Mouse (Mus musculus) Muller cell, postnatal 12 days (primary cell): ENCODE results near the gene Tenm4.
A peak's percentile ranks its signal among the peaks of the same experiment; 100 is the strongest.

ENCODE experiments used
- DNase-seq: peaks from one replicate; pipeline ENCODE4 v3.0.0-alpha.2; 2015; ENCODE audit errors: inconsistent ontology term

The Tenm4 gene

GRCm38 (mm10) chr7:96340826-96341225 lies 169.8 kb downstream of the Tenm4 start:
- DNase-seq = no peak

DNA sequence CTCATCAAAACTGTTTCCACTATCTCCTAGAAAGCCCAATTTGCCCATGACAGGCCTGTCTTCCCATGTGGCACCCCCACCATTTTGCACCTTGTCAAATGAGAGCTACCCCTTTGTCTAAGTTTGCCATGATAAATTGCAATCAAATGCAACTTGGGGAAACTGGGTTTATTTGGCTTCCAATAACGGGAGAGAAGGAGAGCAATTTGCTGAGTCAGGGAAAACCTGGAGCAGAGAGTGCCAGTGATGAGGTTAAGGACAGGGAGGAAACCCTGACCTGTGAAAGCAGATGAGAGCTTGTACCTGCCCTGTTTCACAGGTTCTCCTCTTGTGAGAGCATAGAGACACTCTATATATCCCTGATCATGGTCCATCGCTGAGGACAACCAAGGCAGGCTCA lies 170.4 kb downstream of the Tenm4 start:
- no peak for DNase-seq

GRCm38 (mm10) chr7:96342996-96343395 lies 171.9 kb downstream of the Tenm4 start:
- no peak for DNase-seq

GRCm38 (mm10) chr7:96343667-96344066 lies 172.6 kb downstream of the Tenm4 start:
- DNase-seq = no peak

DNA sequence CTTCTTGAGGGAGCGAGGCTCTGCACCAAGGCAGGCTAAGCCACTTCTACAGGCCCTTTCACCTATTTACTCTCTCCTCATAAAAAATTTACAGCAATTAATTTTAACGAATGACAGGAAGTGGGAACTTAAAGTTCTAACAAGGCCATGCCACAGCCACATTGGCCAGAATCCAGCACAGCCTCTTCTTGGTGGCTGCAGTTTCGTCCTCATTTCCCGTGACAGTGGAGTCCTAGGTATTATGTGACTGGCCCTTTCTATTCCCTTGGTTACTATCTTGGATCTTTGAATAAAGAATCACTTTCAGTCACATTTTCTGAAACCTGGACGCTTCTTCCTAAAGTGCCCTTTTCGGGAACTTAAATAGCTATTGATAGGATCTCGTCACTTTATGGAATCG lies 181.6 kb downstream of the Tenm4 start:
- peak; percentile 11 for DNase-seq

GRCm38 (mm10) chr7:96356285-96356811 lies 185.3 kb downstream of the Tenm4 start:
- no peak for DNase-seq

DNA sequence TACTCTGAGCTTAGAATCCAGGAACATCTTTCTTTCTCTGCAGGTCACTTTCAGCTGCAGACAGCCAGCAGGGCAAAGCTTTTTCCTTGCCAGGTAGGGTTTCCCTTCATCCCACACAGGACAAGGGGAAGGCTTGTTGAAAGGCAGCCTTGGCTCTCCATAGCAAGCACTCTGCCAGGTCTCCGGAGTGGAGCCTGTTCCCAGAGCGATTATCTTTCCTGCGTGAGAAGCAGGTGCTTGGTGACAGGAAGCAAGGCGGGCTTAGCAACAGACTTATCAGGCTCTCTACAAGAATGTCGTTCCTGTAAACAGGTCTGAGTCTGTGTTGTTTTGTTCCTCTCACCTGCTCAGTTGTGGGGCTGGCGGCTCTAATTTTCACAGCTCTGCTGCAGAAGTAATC lies 186.5 kb downstream of the Tenm4 start:
- DNase-seq = no peak

DNA sequence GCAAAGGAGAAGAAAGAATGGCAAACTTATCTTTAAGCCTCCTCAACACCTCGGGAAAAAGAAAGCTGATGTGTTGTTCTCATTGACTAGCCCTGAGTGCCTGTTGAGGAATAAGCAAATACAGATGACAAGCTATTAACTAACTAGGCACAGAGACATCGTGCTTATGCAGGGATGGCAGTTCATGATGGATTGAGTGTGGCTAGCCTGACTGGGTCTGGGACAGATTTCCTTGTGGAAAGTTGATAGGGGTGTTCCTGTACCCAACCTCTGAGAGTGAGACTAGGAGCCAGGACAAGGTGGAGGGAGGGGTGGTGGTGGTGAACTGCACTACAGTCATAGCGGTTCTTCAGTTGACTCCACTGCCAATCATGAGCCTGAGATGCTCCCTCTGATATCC lies 192.3 kb downstream of the Tenm4 start:
- DNase-seq = no peak

DNA sequence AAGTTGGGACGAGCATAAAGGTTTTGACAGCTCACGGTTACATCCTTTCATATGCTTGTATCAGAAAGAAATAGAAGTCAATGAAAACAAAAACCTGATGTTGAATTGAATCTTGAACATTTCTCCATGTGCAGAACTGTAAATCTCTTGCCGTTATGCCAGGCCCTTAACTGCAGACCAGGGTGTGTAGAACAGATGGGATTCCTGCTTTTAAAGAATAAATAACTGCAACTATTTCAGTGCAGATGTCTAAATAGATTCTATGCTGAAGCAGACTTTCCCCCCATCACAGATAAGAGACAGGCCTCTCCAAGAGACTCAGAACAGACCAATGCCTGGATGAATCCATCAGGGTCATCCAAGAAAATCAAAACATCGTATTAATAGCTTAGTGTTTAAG lies 198.9 kb downstream of the Tenm4 start:
- DNase-seq = no peak

- DNase-seq = no peak
Measured at GRCm38 (mm10) chr7:96374004-96374663, 203.1 kb downstream of the Tenm4 start.

GRCm38 (mm10) chr7:96375507-96375906 lies 204.5 kb downstream of the Tenm4 start:
- no peak for DNase-seq

DNA sequence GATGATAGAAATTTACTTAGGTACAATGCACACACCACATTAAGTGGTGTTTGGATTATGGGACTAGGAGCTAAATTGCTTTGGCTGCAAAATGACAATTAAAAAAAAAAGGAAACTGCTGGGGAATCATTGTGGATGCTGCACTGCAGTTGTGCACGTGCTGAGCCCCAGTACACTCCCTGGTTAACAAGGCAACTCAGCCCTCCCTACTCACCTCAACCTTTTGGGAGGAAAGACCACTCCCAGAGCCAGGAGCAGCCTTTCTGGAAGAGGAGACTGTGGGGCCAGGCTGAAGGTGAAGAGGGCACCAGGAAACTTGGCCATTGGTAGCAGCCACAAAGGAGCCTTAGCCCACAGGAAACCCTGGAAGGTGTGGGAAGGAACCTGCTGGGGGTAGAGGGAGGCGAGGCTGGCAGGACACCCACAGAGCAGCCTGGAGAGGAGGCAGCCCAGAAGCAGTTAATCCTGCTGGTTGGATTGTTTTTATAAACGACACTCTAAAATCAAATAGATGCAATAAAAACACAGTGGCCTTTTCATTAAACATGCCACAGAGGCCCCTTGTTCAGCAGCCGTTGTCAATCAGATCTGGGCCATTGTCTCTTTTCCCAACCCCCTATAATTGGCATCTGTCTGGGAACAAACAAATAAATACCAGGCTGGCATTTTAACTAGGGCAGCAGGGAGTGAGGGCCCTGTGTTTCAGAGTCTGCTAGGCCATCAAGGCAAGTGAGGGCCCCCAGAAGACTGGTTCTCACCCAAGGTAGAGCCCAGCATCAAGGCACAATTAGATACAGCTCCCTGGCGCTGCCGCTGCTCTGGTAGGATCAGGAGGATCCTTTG lies 212.9 kb downstream of the Tenm4 start:
- peak; percentile 76 for DNase-seq

DNA sequence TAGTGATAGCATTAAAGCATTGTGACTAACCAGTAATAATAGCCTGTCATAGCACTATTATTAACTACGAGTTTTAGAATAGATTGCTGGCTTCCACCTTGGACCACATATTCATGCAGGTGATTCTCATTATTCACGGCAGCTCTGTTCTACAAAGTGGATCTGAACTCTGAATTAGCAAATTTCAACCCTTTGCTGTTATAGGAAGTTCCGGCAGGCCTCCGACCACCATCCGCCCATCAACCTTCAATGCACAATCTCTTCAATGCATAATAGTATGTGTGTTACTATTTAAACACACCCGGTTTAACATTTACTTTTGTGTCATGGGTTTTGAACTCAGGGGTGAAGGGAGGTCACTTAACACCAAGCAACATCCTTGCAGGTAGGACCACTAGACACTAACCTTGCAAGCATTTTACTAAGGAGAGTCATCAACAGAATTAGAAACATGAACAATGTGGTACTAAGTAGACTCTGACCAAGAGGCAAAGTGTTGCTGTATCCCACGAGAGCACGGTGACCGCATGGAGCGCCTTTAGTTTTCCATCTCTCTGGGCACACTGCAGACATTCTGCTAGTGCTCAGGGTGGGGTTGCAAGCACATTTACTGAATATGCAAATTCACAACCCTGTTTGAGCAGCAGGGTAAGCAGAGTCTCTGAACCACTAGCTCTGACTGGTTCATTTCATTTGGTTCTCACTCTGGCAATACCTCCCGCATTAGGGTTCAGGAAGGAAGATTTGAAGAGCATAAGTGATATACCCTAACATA lies 213.9 kb downstream of the Tenm4 start:
- no peak for DNase-seq

GRCm38 (mm10) chr7:96385850-96386249 lies 214.8 kb downstream of the Tenm4 start:
- no peak for DNase-seq

GRCm38 (mm10) chr7:96390034-96390670 lies 219.1 kb downstream of the Tenm4 start:
- peak; percentile 97 for DNase-seq

DNA sequence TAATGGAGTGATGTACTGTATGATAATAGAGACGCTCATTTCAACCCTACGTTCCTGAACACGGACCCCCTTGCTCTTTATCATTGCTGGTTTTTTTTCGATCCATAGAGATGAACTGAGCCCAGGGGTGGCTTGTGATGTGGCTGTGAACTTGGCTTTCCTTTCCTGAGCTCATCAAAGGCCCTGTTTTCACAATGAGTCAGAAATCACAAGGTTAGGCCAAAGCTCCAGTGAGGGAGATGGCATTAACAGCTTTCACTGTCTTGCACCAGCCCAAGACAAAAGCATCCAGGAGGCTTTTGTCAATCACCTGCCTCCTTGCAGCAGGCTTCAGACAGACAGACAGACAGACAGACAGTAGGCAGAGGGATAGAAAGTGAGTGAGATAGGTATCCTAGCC lies 219.8 kb downstream of the Tenm4 start:
- DNase-seq = peak; percentile 68

DNA sequence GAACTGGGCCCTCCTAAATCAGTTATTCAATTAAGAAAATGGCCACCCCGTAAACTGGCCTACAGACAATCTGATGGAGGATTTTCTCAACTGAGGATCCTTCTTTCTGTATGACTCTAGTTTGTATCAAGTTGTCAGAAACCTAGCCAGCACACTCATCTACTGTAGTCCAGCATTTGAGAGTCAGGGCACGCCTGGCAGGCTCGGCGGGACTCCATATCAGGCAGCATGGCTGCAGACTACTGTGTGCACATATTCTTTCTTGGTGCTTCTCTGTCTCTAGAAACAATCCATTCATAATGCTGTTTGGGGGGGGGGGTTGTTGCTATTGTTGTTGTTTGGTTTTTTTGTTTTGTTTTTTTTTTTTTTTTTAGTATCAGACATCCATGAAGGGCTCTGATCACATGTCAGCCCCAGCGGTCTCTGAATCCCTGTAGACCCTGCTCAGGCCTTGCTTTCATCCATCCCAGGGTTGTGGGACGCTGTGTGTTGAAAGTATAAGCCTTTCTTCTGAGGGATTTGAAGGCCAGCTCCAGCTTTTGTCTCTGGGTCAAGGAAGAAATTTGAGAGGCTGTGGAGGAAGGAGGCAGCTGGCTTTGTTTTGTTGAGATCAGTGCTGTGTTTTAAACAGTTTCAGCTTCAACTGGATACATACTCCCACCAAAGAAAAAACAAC lies 220.9 kb downstream of the Tenm4 start:
- no peak for DNase-seq

DNA sequence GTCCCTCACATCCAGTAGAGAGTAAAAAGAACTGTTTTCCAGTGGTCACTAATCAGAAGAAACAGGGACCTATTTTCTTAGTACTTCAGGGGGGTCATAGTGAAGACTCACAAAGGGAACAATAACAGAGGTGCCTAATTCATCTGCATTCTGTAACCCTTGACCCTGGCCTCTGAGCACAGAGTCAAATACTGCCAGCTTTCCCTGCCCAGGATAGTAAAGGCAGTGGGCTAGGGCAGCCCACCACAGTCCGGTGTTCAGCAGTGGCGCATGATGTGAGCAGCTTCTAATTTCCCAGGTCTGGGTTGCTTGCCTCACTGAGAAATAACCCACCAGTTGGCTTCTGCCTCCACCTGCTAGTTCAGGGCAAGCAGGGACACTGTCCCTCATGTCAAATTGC lies 221.6 kb downstream of the Tenm4 start:
- DNase-seq = no peak

DNA sequence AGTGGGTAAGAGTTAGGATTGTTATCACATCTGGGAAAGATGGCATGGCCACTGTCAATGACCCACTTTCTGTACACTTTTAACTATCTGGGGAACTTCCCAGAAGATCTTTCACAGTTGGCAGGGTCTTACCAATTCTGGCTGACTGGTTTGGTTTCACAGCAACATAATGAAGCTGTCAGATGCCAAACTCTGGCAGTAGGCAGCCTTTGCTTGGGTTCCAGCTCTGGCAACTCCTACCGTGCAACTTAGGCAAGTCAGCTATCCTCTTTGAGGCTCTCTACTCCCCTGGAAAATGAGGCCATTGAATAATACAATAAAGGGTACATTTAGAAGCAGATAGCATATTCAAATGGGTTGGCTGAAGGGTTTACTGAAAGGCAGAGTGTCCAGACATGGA lies 226.9 kb downstream of the Tenm4 start:
- peak; percentile 83 for DNase-seq

DNA sequence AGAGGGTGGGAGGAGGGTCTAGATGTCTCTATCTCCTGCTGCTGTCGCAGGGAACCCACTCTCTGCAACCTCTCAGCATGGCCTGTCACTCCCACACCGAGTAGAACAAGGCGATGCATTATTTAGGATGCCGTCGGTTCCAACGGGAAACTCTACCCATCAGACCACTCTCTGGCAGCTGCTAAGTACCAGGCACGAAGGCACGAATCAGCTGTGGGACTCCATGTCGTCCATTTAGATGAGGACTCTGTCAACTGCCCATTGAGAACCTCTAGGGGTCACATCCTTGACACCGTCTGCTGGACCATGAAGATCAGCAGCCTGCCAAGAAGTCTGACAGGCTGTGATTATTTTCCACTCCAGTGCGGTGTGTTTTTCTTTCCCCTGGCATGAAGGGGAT lies 229.4 kb downstream of the Tenm4 start:
- peak; percentile 38 for DNase-seq

- DNase-seq = no peak
Measured at GRCm38 (mm10) chr7:96406630-96407214, 235.7 kb downstream of the Tenm4 start.
